Mouse (Mus musculus) small intestine, adult 2 months (tissue): Measurements from ENCODE around the gene Mras. TPM values are rescaled to one million over a fixed set of nuclear protein-coding genes. Genes with fewer than 3 reads are reported as not detected.

Experiments
- H3K27ac ChIP-seq: fragments of 200-500 bp; 2 replicates; pipeline ENCODE4 v1.5.1; 2012; ENCODE audit warnings: low read depth, low read length, control low read depth, inconsistent platforms; ENCODE audit not compliant: insufficient read depth
- H3K27me3 ChIP-seq: fragments of 200-500 bp; 2 replicates; pipeline ENCODE4 v1.6.1; 2012; ENCODE audit warnings: mild to moderate bottlenecking, moderate library complexity, low read length, inconsistent platforms; ENCODE audit not compliant: control insufficient read depth, insufficient read depth
- H3K36me3 ChIP-seq: fragments of 200-500 bp; 2 replicates; pipeline ENCODE4 v1.6.1; 2012; ENCODE audit warnings: mild to moderate bottlenecking, low read length, control low read depth, inconsistent platforms; ENCODE audit not compliant: control insufficient read depth, insufficient read depth
- H3K4me1 ChIP-seq: fragments of 200-500 bp; 2 replicates; pipeline ENCODE4 v1.6.1; 2012; ENCODE audit warnings: low read length, inconsistent platforms, mixed read lengths; ENCODE audit not compliant: control insufficient read depth, insufficient read depth, insufficient read length
- H3K4me3 ChIP-seq: fragments of 200-500 bp; 2 replicates; pipeline ENCODE4 v1.5.1; 2012; ENCODE audit warnings: low read depth, mild to moderate bottlenecking, control low read depth, inconsistent platforms, low read length, moderate library complexity
- CTCF ChIP-seq: fragments of 200-500 bp; IDR thresholded peaks from 2 replicates; pipeline ENCODE4 v1.5.1; 2012; ENCODE audit warnings: low read depth, mild to moderate bottlenecking, control low read depth, inconsistent platforms, low read length, moderate library complexity, mixed read lengths; ENCODE audit not compliant: insufficient replicate concordance, insufficient read length; ENCODE audit errors: extremely low read depth
- POLR2A ChIP-seq: fragments of 200-500 bp; IDR thresholded peaks from 2 replicates; pipeline ENCODE4 v1.6.1; 2012; ENCODE audit warnings: low read depth, mild to moderate bottlenecking, control low read depth, inconsistent platforms, low read length, moderate library complexity
- WGBS: fragments of 180-500 bp; shearing (Covaris S2); methylation state at CpG from one replicate; pipeline ENCODE4 v1.1.7; 2018; 5-methylcytosine and 5-hydroxymethylcytosine counted together
- polyA plus RNA-seq: library from polyadenylated mRNA; depleted of rRNA; stranded (reverse); fragments of >200 nt; gene quantifications from 2 replicates; pipeline ENCODE4 v1.2.3, GENCODE M21; 2012

Gene Mras
- polyA plus RNA-seq, 1 experiment, result 2.6 TPM

GRCm38 (mm10) chr9:99470347-99471092 is 33.3 kb upstream of the Mras start:
- TF ChIP-seq POLR2A, result no peak; the same call in 1 of the 2 replicates
- peak; percentile 10; the same call in 1 of the 2 replicates for TF ChIP-seq CTCF
- peaks cover 20% of the 10 kb centered on the region; the same call in 1 of the 2 replicates for H3K4me1 ChIP-seq
- peak overlapping the region; percentile 100 for H3K27ac ChIP-seq
- peak overlapping the region; percentile 32 for H3K4me3 ChIP-seq
- H3K27me3 ChIP-seq, result no peaks in the 10 kb centered on the region
- WGBS, result 22% methylated on average over 16 of the region's 16 CpGs
- H3K36me3 ChIP-seq, result no peaks in the 10 kb centered on the region; the same call in 1 of the 2 replicates

- peak; percentile 63; the same call in 1 of the 2 replicates for TF ChIP-seq CTCF
- TF ChIP-seq POLR2A, result no peak
- no peaks in the 10 kb centered on the region for H3K36me3 ChIP-seq
- peak overlapping the region; percentile 100 for H3K27ac ChIP-seq
- H3K4me3 ChIP-seq, result no peak overlapping the region
- H3K4me1 ChIP-seq, result peaks cover 20% of the 10 kb centered on the region; the same call in 1 of the 2 replicates
- no peaks in the 10 kb centered on the region for H3K27me3 ChIP-seq
- WGBS, result 38% methylated on average over 8 of the region's 8 CpGs
These were observed 32.6 kb upstream of the Mras start for GRCm38 (mm10) chr9:99469681-99470273.

- H3K27ac ChIP-seq, result no peak overlapping the region
- no peaks in the 10 kb centered on the region for H3K27me3 ChIP-seq
- H3K36me3 ChIP-seq, result no peaks in the 10 kb centered on the region
- TF ChIP-seq POLR2A, result no peak
- TF ChIP-seq CTCF, result no peak
- WGBS, result 88% methylated on average over 9 of the region's 9 CpGs
- no peak overlapping the region for H3K4me3 ChIP-seq
- peaks cover 20% of the 10 kb centered on the region; the same call in 1 of the 2 replicates for H3K4me1 ChIP-seq
These were observed 31.4 kb upstream of the Mras start for GRCm38 (mm10) chr9:99468572-99468971.

GRCm38 (mm10) chr9:99464876-99465275 is 27.7 kb upstream of the Mras start:
- H3K4me3 ChIP-seq, result no peak overlapping the region
- WGBS, result 74% methylated on average over 6 of the region's 6 CpGs
- H3K27me3 ChIP-seq, result no peaks in the 10 kb centered on the region
- TF ChIP-seq CTCF (no peak), POLR2A (no peak)
- H3K27ac ChIP-seq, result no peak overlapping the region
- peaks cover 5% of the 10 kb centered on the region; the same call in 1 of the 2 replicates for H3K4me1 ChIP-seq
- H3K36me3 ChIP-seq, result no peaks in the 10 kb centered on the region

- no peaks in the 10 kb centered on the region for H3K27me3 ChIP-seq
- TF ChIP-seq POLR2A (no peak), CTCF (no peak)
- no peak overlapping the region for H3K27ac ChIP-seq
- no peak overlapping the region for H3K4me3 ChIP-seq
- H3K36me3 ChIP-seq, result no peaks in the 10 kb centered on the region
- 89% methylated on average over 4 of the region's 4 CpGs for WGBS
- H3K4me1 ChIP-seq, result no peaks in the 10 kb centered on the region
These were observed 22.5 kb upstream of the Mras start for GRCm38 (mm10) chr9:99459730-99460129.

- WGBS, result 32% methylated on average over 12 of the region's 12 CpGs
- Histone ChIP-seq H3K4me3 (no peak overlapping the region), H3K27ac (no peak overlapping the region), H3K27me3 (no peaks in the 10 kb centered on the region), H3K4me1 (no peaks in the 10 kb centered on the region), H3K36me3 (no peaks in the 10 kb centered on the region)
- TF ChIP-seq POLR2A, result no peak
- peak; percentile 74; the same call in 1 of the 2 replicates for TF ChIP-seq CTCF
These were observed 21.5 kb upstream of the Mras start for GRCm38 (mm10) chr9:99458529-99459208.

GRCm38 (mm10) chr9:99454211-99454610 is 17.0 kb upstream of the Mras start:
- TF ChIP-seq CTCF (no peak), POLR2A (no peak)
- Histone ChIP-seq H3K4me3 (no peak overlapping the region), H3K36me3 (no peaks in the 10 kb centered on the region), H3K27me3 (no peaks in the 10 kb centered on the region), H3K4me1 (peaks cover 2% of the 10 kb centered on the region), H3K27ac (no peak overlapping the region)
- WGBS, result 45% methylated on average over 4 of the region's 4 CpGs
